Mouse (Mus musculus) thymus, postnatal 4 days (tissue): ENCODE results near the gene Gm21818.
"Not testable (repeated sequence)": the region's sequence is repeated elsewhere in the genome, so short reads cannot be mapped to it uniquely, and the experiment has no call there.

ENCODE experiments used
- DNase-seq: peaks from one replicate; pipeline ENCODE4 v3.0.0; 2021

Gm21818 gene

DNA sequence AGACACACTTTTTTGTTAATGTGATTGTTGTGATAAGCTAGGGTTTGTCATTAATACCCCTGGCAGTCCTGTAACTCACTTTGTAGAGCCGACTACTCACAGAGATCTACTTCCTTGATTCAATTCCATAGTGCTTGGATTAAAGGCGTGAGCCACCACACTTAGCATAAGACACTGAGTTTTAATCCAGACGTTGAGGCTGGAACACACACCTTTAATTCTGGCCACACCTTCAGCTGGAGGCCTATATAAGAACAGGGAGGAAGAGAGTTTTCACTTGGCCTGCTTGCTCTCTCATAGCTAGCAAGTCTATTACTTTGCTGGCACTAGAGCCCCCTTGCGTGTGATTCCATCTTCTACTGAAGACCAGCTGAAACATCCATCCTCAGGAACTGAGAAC lies at the start of gene Gm21818:
Gene Gm21818, plus strand, starts transcription at position 301 of the 400 bp plus-strand sequence.
- DNase-seq: not testable (repeated sequence)

DNA sequence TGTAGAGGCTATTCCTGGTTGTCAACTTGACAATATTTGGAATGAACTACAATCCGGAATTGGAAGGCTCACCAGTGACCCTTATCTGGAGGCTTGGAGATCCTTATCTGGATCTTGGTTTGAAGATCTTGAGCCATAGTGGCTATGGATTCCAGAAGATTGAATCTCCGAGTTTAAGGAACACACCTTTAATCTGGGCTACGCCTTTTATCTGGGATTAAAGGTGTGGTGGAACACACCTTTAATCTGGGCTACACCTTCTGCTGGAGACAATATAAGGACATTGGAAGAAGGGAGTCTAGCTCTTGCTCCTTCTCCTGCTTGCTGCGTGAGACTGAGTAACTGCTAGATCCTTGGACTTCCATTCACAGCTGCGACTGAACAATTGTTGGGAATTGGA lies 32.3 kb upstream of the Gm21818 start, which contains the start of gene Gm20767:
Gene Gm20767, plus strand, starts transcription at position 301 of the 400 bp plus-strand sequence.
- DNase-seq: not testable (repeated sequence)

DNA sequence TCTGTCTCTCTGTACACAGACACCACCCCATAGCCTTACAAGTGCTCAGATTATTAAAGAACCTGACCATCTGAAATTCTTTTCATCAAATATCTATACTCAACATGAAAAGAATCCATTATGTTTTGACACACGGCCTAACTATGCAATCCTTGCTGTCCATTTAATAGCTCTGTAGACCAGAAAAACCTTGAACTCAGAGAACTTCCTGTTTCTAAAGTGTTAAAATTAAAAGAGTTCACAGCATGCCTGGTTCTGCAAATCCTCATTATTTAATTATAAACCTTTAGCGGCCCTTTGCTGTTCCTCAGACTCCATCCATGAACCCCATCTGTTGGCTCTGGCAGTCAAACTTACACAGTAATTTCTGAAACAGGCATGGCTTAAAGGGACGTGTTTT lies 29.9 kb upstream of the Gm21818 start:
- not testable (repeated sequence) for DNase-seq

DNA sequence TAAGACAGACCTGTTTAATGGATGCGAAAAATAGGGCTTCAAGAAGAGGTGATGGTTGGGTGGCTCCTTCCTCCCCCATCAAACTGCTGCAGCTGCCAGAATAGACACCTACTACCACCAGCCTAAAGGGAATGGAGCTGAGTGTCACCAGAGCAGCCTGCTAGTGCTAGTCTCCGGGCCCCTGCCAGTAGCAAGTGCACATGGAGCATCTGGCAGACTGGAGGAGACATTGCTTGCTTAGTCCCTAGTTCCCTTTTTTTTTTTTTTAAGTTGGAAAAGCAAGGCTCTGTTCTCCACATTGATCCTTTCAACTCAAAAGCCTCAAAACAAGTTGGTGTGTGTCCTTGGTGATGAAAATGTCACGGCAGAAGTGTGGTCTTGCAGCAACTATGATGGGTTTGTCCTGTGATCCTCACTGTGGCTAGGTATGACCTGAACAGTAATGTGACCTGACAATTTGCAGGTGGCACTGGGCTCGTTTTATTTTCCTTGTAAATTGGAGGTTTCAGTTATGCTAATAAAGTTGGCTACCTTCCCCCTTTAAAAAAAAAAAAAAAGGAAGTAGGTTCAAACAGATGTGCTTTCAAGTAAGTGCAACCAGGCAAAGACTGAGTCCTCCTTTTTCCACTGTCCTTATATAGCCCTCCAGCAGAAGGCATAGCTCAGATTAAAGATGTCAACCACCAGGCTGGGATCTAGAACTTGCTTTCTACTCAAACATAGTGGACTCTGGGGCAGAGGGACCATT lies 22.4 kb upstream of the Gm21818 start:
- DNase-seq: not testable (repeated sequence)

DNA sequence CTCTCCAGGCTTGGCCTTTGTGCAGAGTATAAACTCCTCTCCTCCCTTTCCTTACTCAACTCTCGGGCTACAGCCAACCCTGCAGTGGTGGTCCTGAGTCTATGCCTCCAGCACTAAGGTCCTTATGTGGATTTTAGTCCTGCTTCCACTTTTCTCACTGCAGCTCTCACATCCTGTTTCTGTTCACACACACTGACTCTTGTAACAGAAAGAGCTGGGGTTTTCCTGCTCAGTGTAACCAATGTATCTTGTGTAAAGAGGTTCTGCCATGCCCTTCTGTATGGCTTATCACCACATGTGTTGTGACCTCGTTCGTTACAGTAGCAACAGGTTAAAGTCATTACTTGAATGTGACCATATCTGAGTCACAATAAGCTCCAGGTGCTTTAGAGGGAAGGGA lies 21.6 kb upstream of the Gm21818 start:
- not testable (repeated sequence) for DNase-seq

DNA sequence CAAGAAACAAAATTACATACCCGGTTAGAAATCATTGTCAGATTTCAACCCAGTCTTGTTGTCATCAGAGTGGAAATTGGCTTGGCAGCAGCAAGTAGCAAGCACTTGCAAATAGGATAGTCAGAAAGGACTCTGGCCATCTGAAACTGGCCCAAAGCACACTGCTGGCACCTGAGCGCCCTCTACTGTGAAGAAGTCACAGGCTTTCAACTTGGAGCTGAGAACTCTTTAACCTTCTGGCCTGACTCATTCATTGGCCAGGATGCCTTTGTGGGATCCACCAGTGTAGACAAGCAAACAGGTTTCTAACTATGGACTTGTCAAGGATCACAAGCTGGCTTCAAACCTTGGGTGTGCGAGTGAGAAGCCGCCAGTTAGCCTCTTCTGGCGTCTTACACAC lies 3.9 kb upstream of the Gm21818 start:
- not testable (repeated sequence) for DNase-seq

DNA sequence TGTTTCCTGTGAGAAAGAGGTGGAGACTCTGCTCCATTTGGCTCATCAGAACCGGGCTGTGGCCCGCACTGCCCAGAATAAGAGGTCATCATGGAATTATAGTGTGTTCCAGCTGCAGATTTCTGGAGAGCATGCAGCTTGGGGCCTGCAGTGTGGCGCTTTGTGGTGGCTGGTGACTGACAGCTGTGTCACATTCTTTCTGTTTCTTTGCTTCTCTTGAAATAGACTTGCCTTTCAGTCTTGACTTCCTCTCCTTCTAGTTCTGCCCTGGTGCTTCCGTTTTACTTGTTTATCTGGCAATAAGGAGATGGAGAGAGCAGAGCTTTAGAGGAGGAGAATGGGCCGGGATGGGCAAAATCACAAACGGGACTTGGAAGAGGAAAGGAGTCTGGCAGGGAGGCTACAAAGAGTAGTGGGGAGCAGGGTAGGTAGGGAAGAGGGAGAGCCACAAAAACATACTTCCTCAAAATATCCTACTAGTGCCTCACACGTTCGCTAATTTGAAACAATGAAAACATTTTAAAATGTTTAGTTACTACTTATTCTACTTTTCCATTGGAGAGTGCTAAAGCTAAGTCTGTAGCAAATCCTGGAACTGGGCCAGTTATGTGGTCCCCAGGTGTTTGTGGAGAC lies 24.1 kb downstream of the Gm21818 start:
- not testable (repeated sequence) for DNase-seq

DNA sequence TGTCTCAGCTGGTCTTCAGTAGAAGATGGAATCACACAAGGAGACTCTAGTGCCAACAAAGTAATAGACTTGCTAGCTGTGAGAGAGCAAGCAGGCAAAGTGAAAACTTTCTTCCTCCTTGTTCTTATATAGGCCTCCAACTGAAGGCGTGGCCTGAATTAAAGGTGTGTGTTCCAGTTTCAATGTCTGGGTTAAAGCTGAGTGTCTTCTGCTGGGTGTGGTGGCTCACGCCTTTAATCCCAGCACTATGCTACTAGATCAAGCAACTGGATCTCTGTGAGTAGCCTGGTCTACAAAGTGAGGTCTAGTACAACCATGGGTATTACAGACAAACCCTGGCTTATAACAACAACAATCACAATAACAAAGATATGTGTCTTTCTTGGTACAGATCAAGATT lies 43.6 kb downstream of the Gm21818 start, which contains the start of gene Gm21762:
Gene Gm21762, minus strand, starts transcription at position 101 of the 400 bp plus-strand sequence.
- not testable (repeated sequence) for DNase-seq

DNA sequence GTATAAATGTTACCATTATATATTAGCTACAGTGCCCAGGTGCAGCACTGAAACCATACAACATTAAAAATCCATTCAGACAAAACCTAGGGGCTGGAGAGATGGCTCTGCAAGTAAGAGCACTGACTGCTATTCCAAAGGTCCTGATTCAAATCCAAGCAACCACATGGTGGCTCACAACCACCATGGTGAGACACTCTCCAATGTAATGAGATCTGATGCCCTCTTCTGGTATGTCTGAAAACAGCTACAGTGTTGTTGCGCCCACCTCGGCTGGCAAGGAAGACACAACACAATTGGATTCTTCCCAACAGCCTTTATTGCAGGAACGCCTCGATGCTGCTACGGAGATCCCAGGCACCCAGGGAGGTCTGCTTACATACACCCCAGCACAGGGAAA lies 48.7 kb downstream of the Gm21818 start:
- not testable (repeated sequence) for DNase-seq

DNA sequence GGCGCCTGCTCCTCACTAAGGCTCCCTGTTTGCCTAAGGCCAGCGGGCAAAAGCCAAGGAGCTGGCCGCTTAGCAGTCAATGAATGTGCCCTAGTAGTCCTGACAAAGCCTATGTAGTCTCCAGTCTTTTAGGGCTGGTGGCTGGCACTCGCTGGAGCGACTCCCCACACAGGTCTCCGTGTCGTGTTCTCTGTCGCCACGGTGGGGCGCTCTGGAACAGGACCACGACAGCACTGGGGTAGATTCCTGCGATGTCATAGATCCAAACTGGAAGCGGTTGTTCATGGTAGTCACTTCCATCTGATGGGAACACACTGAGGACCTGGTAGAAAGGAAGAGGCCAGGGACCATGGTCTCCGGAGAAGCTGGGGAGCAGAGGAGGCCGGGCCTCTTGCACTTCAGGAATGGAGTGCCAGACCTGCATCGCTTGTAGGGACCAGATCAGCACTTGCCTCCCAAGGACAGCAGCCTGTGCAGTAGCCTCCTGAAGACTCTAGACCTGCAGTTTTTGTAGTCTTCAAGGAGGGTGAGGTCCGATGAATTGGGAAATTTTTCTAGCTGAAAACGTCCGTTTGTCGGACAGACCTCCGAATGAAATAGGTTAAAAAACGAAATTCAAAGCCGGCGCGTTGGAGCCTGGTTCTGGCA lies 50.9 kb downstream of the Gm21818 start:
- DNase-seq: not testable (repeated sequence)
